Mouse (Mus musculus): ENCODE measurements around the gene Snd1.

- TF ChIP-seq POLR2A (IDR thresholded peaks at IDR 0.05; ENCODE audit: low read depth, low read length) = no peak
- TF ChIP-seq CTCF (IDR thresholded peaks at IDR 0.05; ENCODE audit: borderline replicate concordance, insufficient read depth, low read length) = no peak
These were observed 84.5 kb downstream of the Snd1 start for GRCm38 (mm10) chr6:28559419-28559818.

All from embryonic fibroblast, embryonic 13.5 days (primary cell).